Mouse (Mus musculus) limb, embryonic 13.5 days (tissue): ENCODE data around the gene Kirrel. TPM values are rescaled to one million over a fixed set of nuclear protein-coding genes. Genes with fewer than 3 reads are reported as not detected.

Experiments
- ATAC-seq: fragments of 200-750 bp; cut with Nextera tagmentation; 2 replicates; pipeline ENCODE4 v1.8.0; 2017; ENCODE audit warnings: low read depth, moderate number of reproducible peaks, moderate TSS enrichment; ENCODE audit not compliant: low FRiP score
- H3K27ac ChIP-seq: fragments of 300-500 bp; sonication (generic); 2 replicates; pipeline ENCODE4 v1.5.1; 2015; ENCODE audit warnings: inconsistent platforms, mild to moderate bottlenecking, moderate library complexity
- H3K27me3 ChIP-seq: fragments of 300-500 bp; sonication (generic); 2 replicates; pipeline ENCODE4 v1.6.1; 2015; ENCODE audit warnings: mild to moderate bottlenecking, inconsistent platforms
- H3K36me3 ChIP-seq: fragments of 300-500 bp; sonication (generic); 2 replicates; pipeline ENCODE4 v1.6.1; 2015; ENCODE audit warnings: inconsistent platforms, mild to moderate bottlenecking, moderate library complexity
- H3K4me1 ChIP-seq: fragments of 300-500 bp; sonication (generic); 2 replicates; pipeline ENCODE4 v1.6.1; 2015; ENCODE audit warnings: inconsistent platforms
- H3K4me2 ChIP-seq: fragments of 300-500 bp; sonication (generic); replicated peaks from 2 replicates; pipeline ENCODE4 v1.6.1; 2015; ENCODE audit warnings: inconsistent platforms, mild to moderate bottlenecking, moderate library complexity
- H3K4me3 ChIP-seq: fragments of 300-500 bp; sonication (generic); 2 replicates; pipeline ENCODE4 v1.5.1; 2015; ENCODE audit warnings: moderate library complexity, mild to moderate bottlenecking, inconsistent platforms
- H3K9ac ChIP-seq: fragments of 300-500 bp; sonication (generic); 2 replicates; pipeline ENCODE4 v1.6.1; 2015; ENCODE audit warnings: mild to moderate bottlenecking, inconsistent platforms
- H3K9me3 ChIP-seq: fragments of 300-500 bp; sonication (generic); 2 replicates; pipeline ENCODE4 v1.6.1; 2016; ENCODE audit warnings: inconsistent platforms
- WGBS: fragments of 180-500 bp; shearing (Covaris S2); methylation state at CpG from one replicate; pipeline ENCODE4 v1.1.7; 2015; 5-methylcytosine and 5-hydroxymethylcytosine counted together
- polyA plus RNA-seq: library from polyadenylated mRNA; unstranded; fragments of >200 nt; fragmentation: Nextera tagmentation; extraction: Ambion mirVana; gene quantifications from 2 replicates; pipeline ENCODE4 v1.2.1, GENCODE M21; 2015

Kirrel gene
- polyA plus RNA-seq: 25.6 and 26.1 TPM in 2 replicates

DNA sequence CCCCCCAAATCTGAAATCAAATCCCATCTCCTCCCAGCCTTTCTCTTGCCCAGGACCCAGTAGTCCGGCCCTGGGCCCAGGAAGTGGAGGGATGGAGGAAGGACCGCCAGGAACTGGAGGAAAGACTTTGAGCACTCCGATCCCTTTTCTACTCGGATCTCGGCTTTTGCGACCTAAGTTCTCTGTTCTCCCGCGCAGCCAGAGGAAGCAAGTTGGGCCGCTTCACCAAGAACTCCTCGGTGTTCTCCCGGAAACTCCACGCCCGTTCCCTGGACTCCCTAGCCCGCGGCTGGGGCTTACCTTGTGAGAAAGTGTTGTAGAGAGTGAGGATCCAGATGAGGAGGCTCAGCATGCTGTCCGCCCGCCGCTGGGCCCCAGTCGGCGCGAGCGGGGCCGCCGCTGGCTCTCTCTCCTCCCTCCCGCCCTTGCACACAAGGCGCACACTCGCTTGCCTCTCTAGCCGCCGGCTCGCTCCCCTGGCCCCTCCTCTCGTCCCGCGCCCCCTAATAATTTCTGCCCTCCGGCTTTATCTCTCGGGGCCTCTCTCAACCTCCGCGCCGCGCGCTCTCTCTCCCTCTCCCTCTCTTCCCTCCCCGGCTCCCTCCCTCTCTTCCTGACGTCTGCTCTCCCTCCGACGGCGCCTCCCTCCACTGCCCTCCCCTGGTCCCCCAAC is at the start of gene Kirrel:
Kirrel (minus strand) TSS at position 652 of the 673 bp plus-strand sequence.
- Histone ChIP-seq H3K4me3 (peak within 1 kb of the TSS; percentile 84), H3K4me2 (peak within 1 kb of the TSS; percentile 91), H3K9me3 (no peaks in the 10 kb centered on the region), H3K36me3 (no peaks in the 10 kb centered on the region), H3K27ac (peak within 1 kb of the TSS; percentile 94), H3K27me3 (no peaks in the 10 kb centered on the region), H3K4me1 (peaks cover 46% of the 10 kb centered on the region), H3K9ac (peak within 1 kb of the TSS; percentile 94)
- ATAC-seq: peak; percentile 92
- WGBS: under 1% methylated on average over 45 of the region's 45 CpGs

DNA sequence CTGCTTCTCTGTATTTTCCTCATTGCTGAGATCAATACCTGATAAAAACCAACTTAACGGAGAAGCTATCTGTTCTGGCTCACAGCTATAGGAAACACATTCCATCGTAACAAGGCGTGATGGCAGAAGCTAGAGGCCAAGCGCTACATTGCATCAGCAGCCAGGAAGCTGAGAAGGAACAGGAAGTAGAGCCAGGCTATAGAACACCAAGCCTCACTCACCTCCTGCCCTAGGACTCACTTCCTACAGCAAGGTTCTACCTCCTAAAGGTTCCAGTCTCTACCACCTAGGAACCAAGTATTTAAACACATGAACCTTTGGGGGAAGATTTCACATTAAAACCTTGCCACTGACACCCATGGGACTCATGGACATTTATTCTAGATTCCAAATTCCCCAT is 49.1 kb upstream of the Kirrel start:
- WGBS: 74% methylated on average over 4 of the region's 4 CpGs
- Histone ChIP-seq H3K4me2 (no peak overlapping the region), H3K9me3 (peaks cover 3% of the 10 kb centered on the region), H3K27me3 (no peaks in the 10 kb centered on the region), H3K36me3 (no peaks in the 10 kb centered on the region), H3K4me1 (0 out of 2 replicates have a peak, but pooled peaks cover 13% of the 10 kb centered on the region), H3K4me3 (no peak overlapping the region), H3K27ac (no peak overlapping the region), H3K9ac (no peak overlapping the region)
- ATAC-seq: no peak

DNA sequence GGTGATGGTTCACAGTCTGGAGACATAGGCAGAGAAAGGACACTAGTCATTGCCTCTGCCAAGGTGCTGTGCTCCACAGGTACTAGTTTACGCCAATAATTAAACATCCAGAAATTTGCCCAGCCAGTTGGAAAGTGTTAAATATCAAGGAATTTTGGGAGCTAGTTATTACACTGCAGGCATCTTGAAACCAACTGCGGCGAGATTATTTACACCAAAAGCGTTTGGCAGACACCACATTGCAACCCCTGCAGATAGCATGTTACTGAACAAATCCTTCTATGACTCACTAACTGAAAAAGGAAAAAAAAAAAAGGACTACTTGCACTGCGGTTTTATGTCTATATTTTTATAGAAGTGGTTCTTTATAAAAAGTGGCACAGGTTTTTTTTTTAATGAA is 47.8 kb upstream of the Kirrel start:
- H3K4me1 ChIP-seq: 0 out of 2 replicates have a peak, but pooled peaks cover 13% of the 10 kb centered on the region
- H3K27me3 ChIP-seq: no peaks in the 10 kb centered on the region
- H3K9me3 ChIP-seq: peaks cover 3% of the 10 kb centered on the region
- no peak overlapping the region for H3K9ac ChIP-seq
- 74% methylated on average over 5 of the region's 5 CpGs for WGBS
- H3K4me3 ChIP-seq: no peak overlapping the region
- no peak overlapping the region for H3K27ac ChIP-seq
- no peak for ATAC-seq
- H3K4me2 ChIP-seq: no peak overlapping the region
- no peaks in the 10 kb centered on the region for H3K36me3 ChIP-seq

DNA sequence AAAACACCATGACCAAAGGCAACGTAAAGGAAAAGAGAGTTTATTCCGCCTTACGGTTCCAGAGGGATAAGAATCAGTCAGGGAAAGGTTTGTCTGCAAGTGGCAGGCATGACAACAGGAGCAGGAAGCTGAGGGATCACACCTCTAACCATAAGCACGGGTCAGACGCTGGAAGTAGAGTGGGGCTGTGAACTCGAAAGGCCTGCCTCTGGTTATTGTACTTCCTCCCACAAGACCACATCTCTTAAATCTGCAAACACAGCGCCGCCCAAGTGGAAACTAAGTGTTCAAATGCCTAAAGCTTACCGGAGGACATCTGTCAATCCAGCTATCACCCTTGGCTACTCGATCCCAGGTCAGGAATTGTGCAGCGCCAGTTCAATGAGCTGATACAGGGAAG is 40.6 kb upstream of the Kirrel start:
- no peak overlapping the region for H3K4me2 ChIP-seq
- H3K36me3 ChIP-seq: no peaks in the 10 kb centered on the region
- 79% methylated on average over 11 of the region's 11 CpGs for WGBS
- H3K4me1 ChIP-seq: no peaks in the 10 kb centered on the region
- H3K27ac ChIP-seq: 0 out of 2 replicates have a peak overlapping the region, but pooled peaks have one; percentile 28
- H3K9me3 ChIP-seq: no peaks in the 10 kb centered on the region
- ATAC-seq: no peak
- H3K4me3 ChIP-seq: no peak overlapping the region
- no peaks in the 10 kb centered on the region for H3K27me3 ChIP-seq
- H3K9ac ChIP-seq: no peak overlapping the region

DNA sequence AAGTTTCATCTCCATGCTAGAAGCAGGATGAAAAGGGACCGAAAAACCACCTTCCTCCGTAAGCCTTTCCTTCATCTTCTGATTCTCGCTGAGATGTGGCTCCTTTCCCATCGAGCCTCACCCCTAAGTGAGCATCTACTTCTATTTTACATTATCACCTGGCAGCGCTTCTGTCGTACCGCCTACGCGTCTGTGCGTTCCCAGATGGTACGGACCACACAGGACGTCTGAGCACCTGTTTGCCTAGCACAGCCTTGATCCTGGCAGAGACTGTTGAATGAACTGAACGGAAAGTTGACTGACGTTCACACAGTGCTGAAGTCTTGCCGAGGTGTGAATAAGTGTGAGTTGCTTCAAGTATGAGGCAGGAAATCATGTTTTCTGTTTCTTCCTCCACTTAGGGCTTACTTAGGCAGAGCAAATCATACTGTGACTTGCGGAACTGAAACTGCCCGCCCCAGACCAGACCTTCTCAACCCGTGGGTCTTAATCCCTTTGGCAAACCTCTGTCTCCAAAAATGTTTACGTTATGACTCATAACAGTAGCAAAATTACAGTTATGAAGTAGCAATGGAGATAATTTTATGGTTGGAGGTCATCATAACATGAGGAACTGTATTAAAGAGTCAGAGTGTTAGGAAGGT is 39.8 kb upstream of the Kirrel start:
- no peak for ATAC-seq
- no peak overlapping the region for H3K27ac ChIP-seq
- H3K27me3 ChIP-seq: no peaks in the 10 kb centered on the region
- no peak overlapping the region for H3K4me2 ChIP-seq
- no peak overlapping the region for H3K9ac ChIP-seq
- H3K36me3 ChIP-seq: no peaks in the 10 kb centered on the region
- no peaks in the 10 kb centered on the region for H3K9me3 ChIP-seq
- H3K4me3 ChIP-seq: no peak overlapping the region
- 83% methylated on average over 19 of the region's 19 CpGs for WGBS
- no peaks in the 10 kb centered on the region for H3K4me1 ChIP-seq

DNA sequence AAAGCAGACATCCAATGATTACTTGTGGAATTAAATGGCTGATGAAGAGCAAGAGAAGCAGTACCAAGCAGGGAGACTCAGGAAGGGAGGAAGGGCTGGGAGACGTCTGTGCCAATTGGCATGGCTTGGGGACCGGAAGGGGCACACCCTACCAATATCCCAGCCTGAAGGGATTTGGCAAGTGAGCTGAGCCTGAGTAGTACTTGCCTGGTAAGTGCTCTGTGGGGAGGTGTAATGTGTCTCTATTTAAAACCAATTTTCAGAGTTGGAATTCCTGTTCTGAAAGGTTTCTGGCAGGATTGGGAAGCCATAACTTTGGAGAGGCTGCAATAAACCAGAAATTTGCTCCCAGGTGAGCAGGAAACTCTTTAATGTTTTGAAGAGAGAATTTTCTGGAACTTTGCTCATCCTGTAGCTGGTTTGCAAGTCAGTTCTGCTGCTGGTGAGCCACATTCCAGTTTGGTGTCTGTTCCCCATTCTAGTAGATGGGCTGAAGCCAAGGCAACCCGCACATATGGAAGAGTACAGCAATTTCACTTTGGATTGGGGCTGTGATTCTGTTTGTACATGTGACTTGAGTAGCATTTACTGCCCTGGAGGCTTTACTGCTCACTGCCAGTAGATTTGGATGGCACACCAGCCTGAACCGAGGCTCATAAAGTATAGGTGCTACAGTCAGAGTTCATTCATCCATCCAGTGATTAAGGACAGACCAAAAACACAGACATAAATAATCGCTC is 32.0 kb upstream of the Kirrel start:
- Histone ChIP-seq H3K9ac (no peak overlapping the region), H3K27ac (no peak overlapping the region), H3K36me3 (no peaks in the 10 kb centered on the region), H3K4me1 (peaks cover 16% of the 10 kb centered on the region; the same call in 1 of the 2 replicates), H3K27me3 (no peaks in the 10 kb centered on the region), H3K4me3 (no peak overlapping the region), H3K4me2 (no peak overlapping the region), H3K9me3 (no peaks in the 10 kb centered on the region)
- peak; percentile 79 for ATAC-seq
- WGBS: 56% methylated on average over 5 of the region's 5 CpGs

DNA sequence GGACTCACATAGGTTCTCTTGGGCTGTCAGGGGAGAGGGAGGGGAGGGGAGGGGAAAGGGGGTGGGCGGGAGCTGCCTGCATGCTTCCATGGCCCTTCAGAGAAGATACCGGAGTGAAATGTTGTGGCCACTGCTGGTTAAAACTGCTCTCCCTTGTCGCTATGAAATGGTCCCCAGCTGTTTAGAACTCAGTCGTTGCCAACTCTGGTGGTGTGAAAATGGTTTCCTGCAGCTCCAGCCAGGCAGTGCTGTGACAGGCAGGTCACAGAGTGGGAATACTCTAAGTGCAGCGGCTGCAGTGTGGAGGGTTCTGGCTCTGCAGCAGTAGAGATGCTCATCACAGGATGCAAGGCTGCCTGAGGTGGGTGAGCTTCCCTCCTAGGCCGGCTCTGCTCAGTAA is 22.1 kb upstream of the Kirrel start:
- Histone ChIP-seq H3K9me3 (no peaks in the 10 kb centered on the region), H3K4me3 (no peak overlapping the region), H3K27ac (no peak overlapping the region), H3K9ac (no peak overlapping the region), H3K4me2 (no peak overlapping the region), H3K27me3 (no peaks in the 10 kb centered on the region), H3K4me1 (peaks cover 4% of the 10 kb centered on the region), H3K36me3 (no peaks in the 10 kb centered on the region)
- 21% methylated on average over 6 of the region's 6 CpGs for WGBS
- ATAC-seq: no peak

DNA sequence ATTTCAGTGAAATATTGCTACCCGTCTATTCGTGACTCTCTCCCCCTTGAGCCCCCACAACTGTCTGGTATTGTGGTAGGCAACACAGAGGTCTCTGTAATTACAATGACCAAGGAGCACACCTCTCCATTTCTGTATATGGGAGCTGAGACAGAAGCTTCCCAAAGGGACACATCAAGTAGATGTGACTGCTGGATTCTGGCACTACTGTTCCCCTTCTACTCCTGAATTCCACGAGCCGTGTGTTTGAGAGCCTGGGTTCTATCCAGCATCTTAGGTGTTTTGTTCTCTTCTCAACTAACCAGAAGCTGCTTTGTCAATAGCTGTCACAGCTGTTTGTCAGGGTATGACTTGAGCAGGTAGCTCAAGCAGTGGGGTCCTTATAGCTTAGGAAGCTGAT is 20.5 kb upstream of the Kirrel start:
- no peak overlapping the region for H3K9ac ChIP-seq
- no peak for ATAC-seq
- 82% methylated on average over 4 of the region's 4 CpGs for WGBS
- no peaks in the 10 kb centered on the region for H3K9me3 ChIP-seq
- no peak overlapping the region for H3K27ac ChIP-seq
- peaks cover 4% of the 10 kb centered on the region for H3K4me1 ChIP-seq
- H3K36me3 ChIP-seq: no peaks in the 10 kb centered on the region
- H3K4me2 ChIP-seq: no peak overlapping the region
- no peaks in the 10 kb centered on the region for H3K27me3 ChIP-seq
- H3K4me3 ChIP-seq: no peak overlapping the region

DNA sequence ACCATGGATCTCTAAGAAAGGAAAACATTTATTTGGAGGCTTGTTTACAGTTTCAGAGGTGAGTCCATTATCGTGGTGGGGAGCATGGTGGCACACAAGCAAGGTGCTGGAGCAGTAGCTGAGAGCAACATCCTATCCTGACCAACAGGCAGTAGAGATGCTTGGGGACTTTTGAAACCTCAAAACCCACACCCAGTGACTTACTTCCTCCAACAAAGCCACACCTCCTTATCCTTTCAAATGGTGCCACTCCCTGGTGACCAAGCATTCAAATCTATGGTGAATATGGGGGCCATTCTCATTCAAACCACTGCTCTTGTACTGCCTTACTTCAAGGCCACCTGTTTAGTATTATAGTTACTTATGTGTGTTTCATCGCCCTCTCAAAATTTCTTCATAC is 20.0 kb upstream of the Kirrel start:
- peaks cover 4% of the 10 kb centered on the region for H3K4me1 ChIP-seq
- no peak for ATAC-seq
- no peak overlapping the region for H3K4me2 ChIP-seq
- H3K4me3 ChIP-seq: no peak overlapping the region
- H3K9ac ChIP-seq: no peak overlapping the region
- H3K27me3 ChIP-seq: no peaks in the 10 kb centered on the region
- H3K9me3 ChIP-seq: no peaks in the 10 kb centered on the region
- no peaks in the 10 kb centered on the region for H3K36me3 ChIP-seq
- WGBS: 85% methylated on average over 2 of the region's 2 CpGs
- H3K27ac ChIP-seq: no peak overlapping the region

DNA sequence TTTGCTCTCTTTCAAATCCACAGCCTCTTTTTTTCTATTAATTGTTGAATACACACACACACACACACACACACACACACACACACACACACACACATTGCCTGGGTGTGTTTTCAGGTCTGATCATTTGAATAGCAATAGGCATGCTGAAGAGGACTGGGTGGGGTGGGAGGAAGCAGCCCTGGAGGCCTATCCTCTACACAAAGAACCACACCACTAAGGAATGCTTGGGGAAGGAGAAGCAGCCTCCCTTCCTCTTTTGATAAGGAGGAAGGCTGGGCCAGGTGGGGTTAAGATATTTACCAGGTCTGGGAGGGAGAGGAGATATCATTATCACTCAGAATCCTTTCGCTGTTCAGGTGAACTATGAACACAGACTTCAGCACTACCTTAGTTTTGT is 19.2 kb upstream of the Kirrel start:
- Histone ChIP-seq H3K9ac (no peak overlapping the region), H3K4me2 (no peak overlapping the region), H3K27me3 (no peaks in the 10 kb centered on the region), H3K4me1 (peaks cover 4% of the 10 kb centered on the region), H3K9me3 (no peaks in the 10 kb centered on the region), H3K4me3 (no peak overlapping the region), H3K27ac (no peak overlapping the region), H3K36me3 (no peaks in the 10 kb centered on the region)
- 86% methylated on average over 1 of the region's 1 CpGs for WGBS
- ATAC-seq: no peak

DNA sequence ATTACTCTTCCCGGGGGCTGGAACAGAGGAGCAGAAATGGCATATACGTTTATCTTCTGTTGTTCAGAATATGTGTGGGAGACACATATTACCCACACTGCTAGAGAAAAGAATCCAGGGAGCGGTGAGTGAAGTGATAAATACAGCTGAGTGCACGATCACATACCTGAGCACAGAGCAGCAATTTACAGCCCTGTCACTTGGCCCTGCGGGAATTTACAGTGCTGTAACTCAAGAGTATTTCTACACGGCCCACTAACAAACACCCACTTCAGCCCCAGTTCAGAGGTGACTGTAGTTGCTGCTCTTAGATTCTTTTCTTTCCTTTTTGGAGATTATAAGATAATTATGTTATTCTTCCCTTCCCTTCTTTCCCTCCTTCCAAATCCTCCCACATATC is 18.8 kb upstream of the Kirrel start:
- Histone ChIP-seq H3K4me1 (peaks cover 4% of the 10 kb centered on the region), H3K9me3 (no peaks in the 10 kb centered on the region), H3K4me2 (no peak overlapping the region), H3K27me3 (no peaks in the 10 kb centered on the region), H3K36me3 (no peaks in the 10 kb centered on the region), H3K27ac (no peak overlapping the region), H3K4me3 (no peak overlapping the region), H3K9ac (no peak overlapping the region)
- no peak for ATAC-seq
- WGBS: 34% methylated on average over 6 of the region's 6 CpGs

DNA sequence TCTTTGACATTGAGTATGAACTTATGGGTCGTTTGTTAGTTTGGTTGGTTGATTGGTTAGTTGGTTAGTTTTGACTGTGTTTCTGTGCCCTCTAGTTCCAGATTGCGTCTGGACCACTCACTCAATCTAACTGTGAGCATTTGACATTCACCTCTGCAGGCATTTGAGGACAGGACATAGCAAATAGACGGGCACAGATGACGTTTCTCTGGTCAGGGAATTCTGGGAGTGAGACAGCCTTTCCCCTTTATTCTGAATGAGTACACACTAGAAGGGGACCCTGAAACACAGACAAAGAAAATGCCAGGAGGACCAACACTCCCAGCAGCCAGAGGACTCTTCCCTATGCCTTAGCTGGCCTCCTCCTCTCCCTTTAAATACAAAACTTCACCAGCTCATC is 2.1 kb upstream of the Kirrel start:
- no peak overlapping the region for H3K27ac ChIP-seq
- H3K4me3 ChIP-seq: no peak overlapping the region
- H3K36me3 ChIP-seq: no peaks in the 10 kb centered on the region
- no peak overlapping the region for H3K9ac ChIP-seq
- 72% methylated on average over 4 of the region's 4 CpGs for WGBS
- H3K9me3 ChIP-seq: no peaks in the 10 kb centered on the region
- no peak for ATAC-seq
- no peaks in the 10 kb centered on the region for H3K27me3 ChIP-seq
- no peak overlapping the region for H3K4me2 ChIP-seq
- H3K4me1 ChIP-seq: peaks cover 21% of the 10 kb centered on the region
